Mouse (Mus musculus) kidney, embryonic 15.5 days (tissue): ENCODE results near the gene Olfr1084. TPM values are rescaled to one million over a fixed set of nuclear protein-coding genes. Genes with fewer than 3 reads are reported as not detected.
"Not testable (repeated sequence)": the region's sequence is repeated elsewhere in the genome, so short reads cannot be mapped to it uniquely, and the experiment has no call there.

Experiments
- ATAC-seq: fragments of 200-750 bp; cut with Nextera tagmentation; replicated peaks from 2 replicates; pipeline ENCODE4 v1.8.0; 2017; ENCODE audit warnings: moderate TSS enrichment; ENCODE audit not compliant: low FRiP score
- H3K27ac ChIP-seq: fragments of 300-500 bp; sonication (generic); 2 replicates; pipeline ENCODE4 v1.5.1; 2015; ENCODE audit warnings: mild to moderate bottlenecking, inconsistent platforms
- H3K27me3 ChIP-seq: fragments of 300-500 bp; sonication (generic); 2 replicates; pipeline ENCODE4 v1.6.1; 2015; ENCODE audit warnings: inconsistent platforms
- H3K36me3 ChIP-seq: fragments of 300-500 bp; sonication (generic); 2 replicates; pipeline ENCODE4 v1.6.1; 2015; ENCODE audit warnings: inconsistent platforms
- H3K4me1 ChIP-seq: fragments of 300-500 bp; sonication (generic); 2 replicates; pipeline ENCODE4 v1.6.1; 2015; ENCODE audit warnings: inconsistent platforms
- H3K4me2 ChIP-seq: fragments of 300-500 bp; sonication (generic); 2 replicates; pipeline ENCODE4 v1.6.1; 2015; ENCODE audit warnings: moderate library complexity, mild to moderate bottlenecking, inconsistent platforms
- H3K4me3 ChIP-seq: fragments of 300-500 bp; sonication (generic); replicated peaks from 2 replicates; pipeline ENCODE4 v1.5.1; 2015; ENCODE audit warnings: mild to moderate bottlenecking, inconsistent platforms
- H3K9ac ChIP-seq: fragments of 300-500 bp; sonication (generic); 2 replicates; pipeline ENCODE4 v1.6.1; 2015; ENCODE audit warnings: mild to moderate bottlenecking, inconsistent platforms
- H3K9me3 ChIP-seq: fragments of 300-500 bp; sonication (generic); replicated peaks from 2 replicates; pipeline ENCODE4 v1.6.1; 2016; ENCODE audit warnings: inconsistent platforms
- WGBS: fragments of 180-500 bp; shearing (Covaris S2); methylation state at CpG from one replicate; pipeline ENCODE4 v1.1.7; 2015; ENCODE audit warnings: mixed read lengths; 5-methylcytosine and 5-hydroxymethylcytosine counted together
- polyA plus RNA-seq: library from polyadenylated mRNA; unstranded; fragments of >200 nt; fragmentation: Nextera tagmentation; extraction: Ambion mirVana; gene quantifications from 2 replicates; pipeline ENCODE4 v1.2.1, GENCODE M21; 2015

Olfr1084 gene
- polyA plus RNA-seq: not detected in 2 replicates

DNA sequence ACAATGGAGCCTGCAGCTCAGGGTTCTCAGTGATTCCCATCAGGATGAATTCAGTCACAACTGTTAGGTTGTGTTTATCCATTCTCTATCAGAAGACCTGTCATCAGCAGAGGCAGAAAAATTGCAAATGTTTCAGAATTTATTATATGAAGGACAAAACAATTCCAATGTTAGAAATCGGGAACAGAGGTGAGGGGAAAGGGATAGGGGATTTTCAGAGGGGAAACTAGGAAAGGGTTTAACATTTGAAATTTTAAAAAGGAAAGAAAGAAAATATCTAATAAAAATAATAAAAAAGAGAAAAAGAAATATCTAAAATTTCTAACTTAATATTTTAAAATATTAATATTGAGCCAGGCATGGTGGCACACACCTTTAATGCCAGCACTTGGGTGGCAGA is at the start of gene Olfr1084:
Olfr1084 (minus strand) TSS at position 101 of the 400 bp plus-strand sequence.
- not testable (repeated sequence) for ATAC-seq, H3K27me3 ChIP-seq, H3K9me3 ChIP-seq, H3K27ac ChIP-seq, H3K36me3 ChIP-seq, H3K4me1 ChIP-seq, H3K4me3 ChIP-seq, H3K9ac ChIP-seq, H3K4me2 ChIP-seq
- 86% methylated on average over 1 of the region's 1 CpGs for WGBS

DNA sequence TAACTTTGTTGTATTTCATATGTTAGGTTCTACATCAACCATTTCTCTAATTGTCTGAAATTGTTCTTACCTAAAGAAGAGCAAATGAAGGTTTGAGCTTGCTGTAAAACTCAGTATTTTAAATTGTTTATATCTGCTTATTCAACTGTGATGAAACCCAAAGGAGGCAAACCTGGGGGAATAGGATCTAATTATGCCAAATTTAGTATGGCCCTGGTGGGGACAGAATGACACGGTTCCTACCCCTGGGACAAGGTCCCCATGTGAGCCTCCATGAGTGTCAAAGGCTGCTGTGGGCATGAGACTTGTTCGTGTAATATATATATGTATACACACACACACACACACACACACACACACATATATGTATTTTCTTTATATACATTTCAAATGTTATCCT is 40.5 kb upstream of the Olfr1084 start, which contains the start of gene Olfr1086:
Olfr1086 (minus strand) TSS at position 101 of the 400 bp plus-strand sequence.
- no peak within 1 kb of the TSS for H3K4me3 ChIP-seq
- H3K9me3 ChIP-seq: no peaks in the 10 kb centered on the region
- no peaks in the 10 kb centered on the region for H3K4me1 ChIP-seq
- H3K27ac ChIP-seq: no peak within 1 kb of the TSS
- 86% methylated on average over 2 of the region's 2 CpGs for WGBS
- no peaks in the 10 kb centered on the region for H3K36me3 ChIP-seq
- no peak within 1 kb of the TSS for H3K9ac ChIP-seq
- no peaks in the 10 kb centered on the region for H3K27me3 ChIP-seq
- no peak for ATAC-seq
- no peak within 1 kb of the TSS for H3K4me2 ChIP-seq

DNA sequence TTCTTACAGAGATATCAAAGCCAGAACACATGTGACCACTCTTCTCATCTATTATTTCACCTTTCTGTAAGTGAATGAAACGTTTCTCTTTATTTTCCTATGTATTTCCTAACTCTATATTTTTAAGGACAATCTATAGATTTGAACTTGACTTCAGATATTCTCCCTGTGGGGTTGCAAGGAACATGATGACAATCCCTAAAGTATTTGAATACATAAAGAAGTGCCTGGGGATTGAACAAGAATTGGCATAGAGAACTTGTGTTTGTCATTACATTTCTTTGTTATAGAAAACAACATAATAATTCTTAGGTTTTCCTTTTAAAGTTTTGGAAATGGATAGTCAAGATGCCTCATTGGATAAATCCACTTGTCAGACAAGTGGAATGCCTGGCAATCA is 22.4 kb upstream of the Olfr1084 start, which contains the start of gene Olfr1085:
Olfr1085 (minus strand) TSS at position 101 of the 400 bp plus-strand sequence.
- no peaks in the 10 kb centered on the region for H3K9me3 ChIP-seq
- WGBS: 40% methylated on average over 1 of the region's 1 CpGs
- no peak within 1 kb of the TSS for H3K27ac ChIP-seq
- no peak within 1 kb of the TSS for H3K4me2 ChIP-seq
- no peak within 1 kb of the TSS for H3K4me3 ChIP-seq
- no peaks in the 10 kb centered on the region for H3K4me1 ChIP-seq
- no peak for ATAC-seq
- no peaks in the 10 kb centered on the region for H3K36me3 ChIP-seq
- H3K9ac ChIP-seq: no peak within 1 kb of the TSS
- no peaks in the 10 kb centered on the region for H3K27me3 ChIP-seq

DNA sequence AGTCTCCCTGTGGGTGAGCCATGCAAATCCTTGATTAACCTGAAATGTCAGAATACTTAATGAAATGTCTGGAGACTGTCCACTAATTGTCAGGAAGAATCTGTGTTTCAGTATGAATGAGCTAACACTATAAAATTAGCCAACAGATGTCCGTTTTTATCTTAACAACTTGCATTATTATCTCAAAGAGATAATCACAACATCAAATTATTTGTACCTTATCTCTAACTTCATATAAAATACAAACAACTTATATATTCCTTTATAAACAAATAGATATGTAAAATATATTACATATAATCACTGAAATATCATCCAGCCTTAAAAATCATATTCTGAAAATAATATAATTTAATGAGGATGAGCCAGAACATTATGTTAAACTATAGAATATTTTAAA is 40.7 kb downstream of the Olfr1084 start, which contains the start of gene Olfr1082:
Olfr1082 (minus strand) TSS at position 101 of the 400 bp plus-strand sequence.
- not testable (repeated sequence) for H3K4me3 ChIP-seq, H3K27me3 ChIP-seq, H3K27ac ChIP-seq, H3K36me3 ChIP-seq, H3K9me3 ChIP-seq, H3K9ac ChIP-seq, ATAC-seq, H3K4me1 ChIP-seq, H3K4me2 ChIP-seq
- 53% methylated on average over 1 of the region's 1 CpGs for WGBS

Other genes with a start within 250 kb of the Olfr1084 start
- not detected in 2 replicates for gene Olfr1061, start 225.7 kb downstream of the Olfr1084 start, polyA plus RNA-seq
- not detected in 2 replicates for gene Olfr1062, start 213.0 kb downstream of the Olfr1084 start, polyA plus RNA-seq
- gene Olfr1065, start 189.1 kb downstream of the Olfr1084 start, polyA plus RNA-seq: not detected in 2 replicates
- not detected in 2 replicates for gene Olfr1066, start 183.5 kb downstream of the Olfr1084 start, polyA plus RNA-seq
- gene Olfr228, start 152.3 kb downstream of the Olfr1084 start, polyA plus RNA-seq: not detected in 2 replicates
- not detected in 2 replicates for gene Olfr1076, start 131.3 kb downstream of the Olfr1084 start, polyA plus RNA-seq
- not detected in 2 replicates for gene Olfr1079, start 97.2 kb downstream of the Olfr1084 start, polyA plus RNA-seq
- gene Olfr1080, start 81.5 kb downstream of the Olfr1084 start, polyA plus RNA-seq: not detected in 2 replicates
- not detected in 2 replicates for gene Olfr1082, start 40.8 kb downstream of the Olfr1084 start, polyA plus RNA-seq
- gene Olfr1085, start 22.3 kb upstream of the Olfr1084 start, polyA plus RNA-seq: not detected in 2 replicates
- not detected in 2 replicates for gene Olfr1086, start 40.4 kb upstream of the Olfr1084 start, polyA plus RNA-seq
- gene Olfr1087, start 58.7 kb upstream of the Olfr1084 start, polyA plus RNA-seq: not detected in 2 replicates
- gene Olfr1089, start 94.0 kb upstream of the Olfr1084 start, polyA plus RNA-seq: not detected in 2 replicates
- not detected in 2 replicates for gene Olfr1090, start 119.3 kb upstream of the Olfr1084 start, polyA plus RNA-seq
- not detected in 2 replicates for gene Olfr1093, start 142.8 kb upstream of the Olfr1084 start, polyA plus RNA-seq
- not detected in 2 replicates for gene Olfr141, start 170.3 kb upstream of the Olfr1084 start, polyA plus RNA-seq
- gene Olfr1094, start 184.9 kb upstream of the Olfr1084 start, polyA plus RNA-seq: not detected in 2 replicates
- not detected in 2 replicates for gene Olfr1095, start 212.0 kb upstream of the Olfr1084 start, polyA plus RNA-seq
- gene Gm13723, start 235.1 kb upstream of the Olfr1084 start, polyA plus RNA-seq: not detected in 2 replicates